Mouse (Mus musculus) left cerebral cortex, postnatal 4 days (tissue): ENCODE data around the gene Khsrp. TPM values are rescaled to one million over a fixed set of nuclear protein-coding genes. Genes with fewer than 3 reads are reported as not detected.

Source experiments
- DNase-seq: peaks from one replicate; pipeline ENCODE4 v3.0.0-alpha.2; 2022
- intact Hi-C: fragments of 180-260 bp; cut with DNase I; formaldehyde crosslinking; loops from one replicate; pipeline ENCODE4 v1.15.1; 2025
- total RNA-seq, 2 experiments: library from RNA; stranded (reverse); gene quantifications; 2 replicates each; pipeline ENCODE4 v1.2.3; 2021

The Khsrp gene
- total RNA-seq, 2 experiments from 2014 or later = 140 to 144 TPM

DNA sequence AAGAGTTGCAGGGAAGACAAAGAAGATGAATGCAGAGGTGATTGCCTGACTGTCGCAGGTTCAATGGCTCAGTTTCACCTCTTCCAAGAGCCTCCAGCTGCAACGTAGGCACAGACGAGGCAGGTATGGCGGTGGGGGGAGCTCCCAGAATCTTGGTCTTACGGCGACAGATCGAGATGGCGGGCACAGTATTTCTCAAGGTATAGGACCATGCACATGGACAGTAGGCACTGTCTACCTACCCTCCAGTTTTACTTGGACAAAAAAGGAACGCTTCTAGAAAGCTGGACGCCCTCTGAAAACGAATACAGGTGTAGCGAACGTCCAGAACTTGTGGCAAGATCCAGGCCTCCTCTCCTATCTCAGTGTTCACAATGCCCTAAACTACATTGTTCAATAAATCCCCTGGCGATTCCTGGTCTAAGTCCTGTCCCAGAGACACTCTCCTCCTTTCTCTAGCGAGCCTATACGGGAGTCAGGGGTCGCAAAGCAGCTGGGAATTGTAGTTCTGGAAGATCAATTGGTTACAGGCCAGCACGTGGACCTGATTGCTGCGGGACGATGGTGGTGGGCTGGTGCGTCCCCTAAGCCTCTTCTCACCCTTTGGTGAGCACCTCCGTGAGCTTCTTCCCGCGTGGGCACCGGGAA lies 41.7 kb downstream of the Khsrp start:
- intact Hi-C loops = no loop called here
- DNase-seq = peak; percentile 80

DNA sequence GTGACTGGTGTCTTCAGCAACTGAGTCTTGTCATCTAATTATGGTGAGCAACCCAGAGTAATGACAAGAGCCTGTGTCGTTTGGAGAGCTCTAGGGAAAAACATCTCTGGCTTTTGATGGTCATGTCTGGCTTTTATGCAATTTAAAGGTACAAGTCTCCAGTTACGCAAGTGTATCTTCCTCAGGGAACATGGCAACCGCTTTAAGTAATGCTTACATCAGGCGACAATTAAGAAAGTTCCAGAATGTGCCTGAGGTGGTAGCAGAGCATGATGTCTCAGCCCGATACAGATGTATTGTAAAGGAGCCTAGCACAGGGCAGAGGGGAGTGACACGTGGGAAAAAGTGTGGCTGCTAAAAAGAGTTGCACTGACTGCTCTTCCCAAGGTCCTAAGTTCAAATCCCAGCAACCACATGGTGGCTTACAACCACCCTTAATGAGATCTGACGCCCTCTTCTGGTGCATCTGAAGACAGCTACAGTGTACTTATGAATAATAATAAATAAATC lies 42.3 kb downstream of the Khsrp start:
- intact Hi-C loops = no loop called here
- DNase-seq = no peak

DNA sequence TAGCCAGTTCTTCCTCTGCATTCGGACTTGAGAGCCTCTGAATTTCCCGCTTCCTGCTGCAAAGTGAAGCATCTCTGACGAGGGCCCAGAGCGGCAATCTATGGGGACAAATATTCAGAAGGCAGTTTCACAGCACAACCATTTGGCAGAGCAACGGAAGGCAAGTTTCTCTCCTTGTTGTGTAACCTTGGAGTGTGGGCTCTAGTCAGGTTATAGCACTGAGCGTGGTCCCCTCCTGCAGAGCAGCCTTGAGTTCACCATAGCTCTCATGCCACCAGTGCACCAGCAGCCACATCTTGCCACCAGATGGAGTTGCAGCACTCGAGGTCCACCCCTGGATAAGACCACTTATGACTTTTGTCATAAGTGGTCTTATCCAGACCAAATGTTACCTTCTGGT lies 42.9 kb downstream of the Khsrp start:
- DNase-seq = no peak
- intact Hi-C loops = no loop called here

DNA sequence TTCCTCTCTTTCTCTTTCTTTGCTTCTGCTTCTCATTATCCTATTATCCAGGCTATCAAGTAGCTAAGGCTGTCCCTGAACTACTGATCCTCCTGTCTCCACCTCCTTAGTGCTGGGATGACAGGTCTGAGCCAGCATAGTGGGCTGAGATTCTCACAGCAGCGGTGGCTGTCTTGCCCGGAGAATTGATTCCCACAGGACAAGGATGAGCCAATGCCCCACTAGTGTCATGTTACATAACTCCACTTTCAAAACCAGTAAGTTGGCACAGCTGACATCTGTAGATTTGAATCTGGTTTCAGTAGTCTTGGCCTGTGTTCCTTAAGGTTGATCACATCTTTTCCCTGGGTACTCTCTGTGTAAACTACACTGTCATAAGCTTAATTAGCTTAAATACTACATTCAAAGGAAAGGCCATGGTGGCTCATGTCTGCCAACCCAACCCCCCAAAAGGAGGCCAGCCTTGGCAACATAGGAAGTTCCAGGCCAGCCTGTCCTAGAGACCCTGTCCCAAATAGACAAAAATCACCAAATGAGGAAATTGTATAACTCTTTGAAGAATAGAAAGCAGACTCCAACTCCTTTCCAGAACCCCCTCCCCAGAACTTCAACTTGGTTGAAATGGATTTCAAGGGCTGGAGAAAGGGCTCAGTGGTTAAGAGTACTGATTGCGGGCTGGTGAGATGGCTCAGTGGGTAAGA lies 45.1 kb downstream of the Khsrp start:
- intact Hi-C loops = no loop called here
- no peak for DNase-seq

DNA sequence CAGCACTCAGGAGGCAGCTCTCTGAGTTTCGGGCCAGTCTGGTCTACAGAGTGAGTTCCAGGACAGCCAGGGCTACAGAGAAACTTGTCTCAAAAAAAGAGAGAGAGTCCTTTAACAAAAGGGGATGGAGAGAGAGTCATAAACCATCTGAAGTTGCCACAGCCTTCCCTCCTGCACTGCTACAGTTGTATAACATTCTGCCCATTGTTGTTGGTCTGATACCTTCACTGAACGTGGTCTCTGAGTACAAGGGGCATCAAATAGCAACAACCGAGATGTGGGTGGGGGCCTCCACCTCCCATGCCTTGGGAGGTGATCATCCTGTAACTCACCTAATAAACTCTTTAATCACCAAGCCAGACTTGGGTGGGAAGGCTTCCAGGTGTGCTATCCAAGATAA lies 45.7 kb downstream of the Khsrp start:
- intact Hi-C loops = no loop called here
- no peak for DNase-seq

DNA sequence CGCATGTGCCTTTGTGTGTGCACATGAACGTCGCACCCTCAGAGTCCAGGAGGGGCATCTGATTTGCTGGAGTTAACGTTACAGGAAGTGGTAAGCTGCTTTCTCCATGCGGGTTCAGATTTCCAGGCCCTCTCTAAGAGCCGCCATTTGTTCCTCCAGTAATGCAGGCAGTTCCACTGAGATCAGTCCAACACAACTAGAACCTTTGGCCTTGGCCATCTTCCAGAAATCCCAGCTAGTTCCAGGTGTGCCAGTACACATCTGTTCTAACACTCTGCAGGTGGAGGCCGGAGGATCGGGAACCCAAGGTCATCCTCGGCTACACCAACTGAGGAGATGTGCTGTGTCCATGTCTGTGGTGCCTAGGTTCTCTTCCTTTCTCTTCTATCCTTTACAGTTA lies 46.4 kb downstream of the Khsrp start:
- DNase-seq = no peak
- intact Hi-C loops = no loop called here

DNA sequence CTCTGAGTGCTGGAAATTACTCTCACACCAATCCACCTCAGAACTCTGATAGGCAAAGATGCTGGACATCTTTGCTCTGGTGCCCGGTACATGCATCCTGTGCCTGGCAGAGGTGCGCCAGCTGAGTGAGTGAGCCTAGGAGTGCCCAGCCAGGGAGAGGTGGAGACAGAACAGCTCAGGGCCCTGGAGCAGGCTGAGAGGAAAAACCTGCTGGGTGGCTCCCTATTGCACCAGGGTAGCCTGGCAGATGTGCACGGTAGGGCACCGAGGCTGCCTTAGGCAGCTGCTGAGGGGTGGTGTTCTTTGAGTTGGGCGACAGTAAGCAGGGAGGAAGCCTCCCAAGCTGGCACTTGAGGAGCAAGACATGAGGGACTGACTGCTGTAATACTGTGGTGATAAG lies 49.3 kb downstream of the Khsrp start, which contains the start of gene Acer1:
Gene Acer1, minus strand, starts transcription at position 114 of the 400 bp plus-strand sequence.
- intact Hi-C loops = no loop called here
- no peak for DNase-seq

DNA sequence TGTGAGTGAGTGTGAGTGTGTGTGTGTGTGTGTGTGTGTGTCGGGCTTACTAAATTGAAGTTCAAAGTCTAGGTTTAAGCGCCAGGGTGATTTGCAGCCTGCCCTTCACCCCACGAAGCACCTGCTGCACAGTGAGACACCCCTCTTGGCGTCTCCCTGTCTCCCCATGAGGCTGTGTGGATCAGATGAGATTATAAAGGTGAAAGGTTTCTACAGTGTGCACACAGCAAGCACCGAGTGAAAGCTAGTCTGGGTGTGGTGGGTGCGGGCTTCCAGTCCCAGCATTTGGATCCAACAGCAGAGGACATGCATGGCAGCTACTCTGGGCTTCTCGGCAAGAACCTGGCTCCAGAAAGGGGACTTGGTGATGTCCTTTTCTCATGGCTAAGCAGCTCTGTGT lies 50.3 kb downstream of the Khsrp start:
- DNase-seq = no peak

DNA sequence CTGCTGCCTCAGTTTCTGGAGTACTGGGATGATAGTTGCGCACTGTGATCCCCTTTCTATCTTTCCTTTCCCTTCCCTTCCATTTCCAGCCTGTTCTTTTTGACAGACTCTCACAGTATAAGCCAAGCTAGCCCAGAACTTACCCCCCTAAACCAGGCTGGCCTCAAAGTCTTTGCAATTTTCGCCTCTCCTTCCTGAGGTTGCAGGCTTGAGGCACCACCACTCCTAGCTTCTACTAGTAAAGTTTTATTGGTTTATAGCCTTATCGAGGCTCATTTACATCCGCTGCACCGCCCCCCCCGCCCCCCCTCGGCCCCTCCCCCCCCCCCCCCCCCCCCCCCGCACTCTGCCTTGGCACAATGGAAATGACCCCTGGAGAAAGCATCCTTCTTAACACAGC lies 51.8 kb downstream of the Khsrp start:
- intact Hi-C loops = no loop called here

More for the DNA sequence above, 50.3 kb downstream of the Khsrp start:
- intact Hi-C loops = no loop called here

DNA sequence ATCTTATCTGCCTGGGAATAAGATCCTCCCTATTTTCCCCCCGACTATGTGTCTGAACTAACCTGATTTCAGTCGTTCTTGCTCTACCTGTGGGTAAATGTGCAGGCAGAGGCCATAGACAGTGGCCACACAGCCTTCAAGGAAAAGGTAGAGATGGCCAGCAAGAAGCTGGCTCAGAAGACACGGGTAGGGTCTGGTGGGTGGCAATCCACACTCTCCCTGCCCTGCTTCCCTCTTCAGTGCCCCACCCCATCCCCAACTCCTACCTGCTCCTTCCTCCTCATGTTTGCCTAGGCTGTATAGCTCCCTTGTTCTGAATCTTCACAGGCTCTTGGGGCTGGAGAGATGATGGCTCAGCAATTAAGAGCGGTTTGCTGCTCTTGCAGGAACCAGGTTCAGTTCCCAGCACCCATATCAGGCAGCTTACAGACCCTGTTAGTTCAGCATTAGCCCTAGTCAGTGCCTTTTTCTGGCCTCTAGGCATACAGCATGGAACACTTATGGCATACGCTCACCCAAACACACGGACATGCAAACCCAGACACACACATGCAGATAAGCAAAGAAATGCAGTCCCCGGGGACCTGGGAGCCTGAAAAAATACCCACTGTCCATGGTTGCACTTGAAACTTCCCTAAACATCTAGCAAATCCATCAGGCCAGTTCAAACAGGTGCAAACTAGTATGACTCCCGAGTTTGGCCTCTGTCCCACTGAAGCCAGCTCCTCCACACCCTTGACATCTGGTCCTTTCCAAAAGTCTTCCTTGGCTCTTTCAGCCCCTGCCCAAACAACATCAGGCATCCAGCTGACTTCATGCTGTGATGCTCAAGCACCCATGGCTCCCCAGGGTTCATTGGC lies 54.6 kb downstream of the Khsrp start:
- intact Hi-C loops = no loop called here
- no peak for DNase-seq

More for the DNA sequence above, 51.8 kb downstream of the Khsrp start:
- no peak for DNase-seq

DNA sequence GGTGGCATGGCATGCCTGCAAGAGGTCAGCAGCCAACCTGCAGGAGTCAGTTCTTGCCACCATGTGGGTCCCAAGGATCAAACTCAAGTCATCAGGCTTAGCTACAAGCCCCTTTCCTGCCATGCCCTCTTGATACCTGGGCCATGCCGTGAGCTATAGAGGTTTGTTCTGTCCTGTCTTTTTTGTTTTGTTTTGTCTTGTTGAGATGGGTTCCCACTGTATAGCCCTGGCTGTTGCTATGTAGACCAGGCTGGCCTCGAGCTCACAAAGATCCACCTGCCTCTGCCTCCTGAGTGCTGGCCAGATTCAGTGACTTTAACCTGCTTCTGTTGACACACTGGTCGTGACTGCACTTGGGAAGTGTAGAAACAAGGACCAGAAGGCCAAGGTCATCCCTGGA lies 55.9 kb downstream of the Khsrp start:
- DNase-seq = no peak
- intact Hi-C loops = no loop called here

DNA sequence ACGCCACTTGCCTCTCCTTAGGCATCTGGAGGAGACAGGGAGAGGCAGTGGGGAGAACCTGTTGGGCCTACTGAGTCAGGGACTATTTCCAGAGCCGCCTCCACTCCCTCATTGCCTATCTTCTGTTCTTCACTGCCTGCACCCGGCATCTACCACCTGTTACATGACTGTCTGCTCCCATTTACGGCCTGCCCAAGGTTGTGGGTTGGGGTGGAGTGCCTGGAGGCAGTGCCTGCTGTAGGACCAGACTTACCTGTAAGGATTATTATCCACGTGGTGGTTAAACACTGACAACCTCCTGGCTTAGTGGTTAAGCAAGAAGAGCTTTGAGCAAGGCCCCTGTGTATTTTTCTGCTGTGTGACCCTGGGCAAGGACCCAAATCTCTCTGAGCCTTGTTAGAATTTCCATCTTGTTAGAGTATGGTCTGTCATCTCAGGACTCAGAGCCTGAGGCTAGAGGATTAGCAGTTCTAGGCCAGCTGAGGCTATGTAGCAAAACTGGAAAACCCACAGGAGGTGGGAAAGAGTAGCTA lies 56.5 kb downstream of the Khsrp start:
- DNase-seq = no peak
- intact Hi-C loops = no loop called here

DNA sequence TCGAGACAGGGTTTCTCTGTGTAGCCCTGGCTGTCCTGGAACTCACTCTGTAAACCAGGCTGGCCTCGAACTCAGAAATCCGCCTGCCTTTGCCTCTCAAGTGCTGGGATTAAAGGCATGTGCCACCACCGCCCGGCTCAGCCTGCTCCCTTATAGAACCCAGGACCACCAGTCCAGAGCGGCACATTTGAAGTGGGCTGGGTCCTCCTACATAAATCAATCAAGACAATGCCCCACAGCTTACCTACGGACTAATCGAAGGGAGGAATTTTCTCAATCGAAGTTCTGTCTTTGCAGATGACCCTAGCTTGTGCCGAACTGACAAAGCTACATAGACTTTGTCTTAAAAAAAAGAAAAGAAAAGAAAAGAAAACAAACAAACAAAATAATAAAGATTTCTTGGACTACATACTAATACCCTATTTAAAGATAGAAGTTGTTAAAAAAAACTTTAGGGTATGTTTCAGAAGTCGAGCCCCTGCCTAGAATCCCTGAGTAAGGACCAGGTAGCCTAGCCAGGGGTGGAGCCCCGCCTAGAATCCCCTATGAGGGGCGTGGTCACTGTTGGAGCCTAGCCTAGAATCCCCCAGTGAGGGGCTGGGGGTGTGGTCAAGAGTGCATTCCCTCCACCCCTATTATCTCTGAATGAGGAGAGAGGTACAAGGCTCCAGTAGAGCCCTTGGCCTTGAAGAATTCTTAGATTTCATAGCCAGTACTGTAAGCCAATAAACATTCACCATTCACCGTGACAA lies 57.2 kb downstream of the Khsrp start:
- DNase-seq = no peak
- intact Hi-C loops = no loop called here

Other genes starting within 250 kb of the Khsrp start
- 1 to 10 TPM; 2.4 to 3.4 TPM for gene Rfx2, start 200.5 kb downstream of the Khsrp start, total RNA-seq
- gene Acsbg2, start 157.1 kb downstream of the Khsrp start, total RNA-seq = not detected
- under 1 TPM; 0.16 to 0.56 TPM for gene 1700061G19Rik, start 156.0 kb downstream of the Khsrp start, total RNA-seq
- 100 to 1,000 TPM; 104 to 114 TPM for gene Mllt1, start 96.1 kb downstream of the Khsrp start, total RNA-seq
- gene Acer1, start 49.4 kb downstream of the Khsrp start, total RNA-seq = not detected
- gene Clpp, start 41.2 kb downstream of the Khsrp start, total RNA-seq = 10 to 100 TPM; 46.2 to 49.1 TPM
- gene Alkbh7, start 34.2 kb downstream of the Khsrp start, total RNA-seq = 10 to 100 TPM; 28.2 to 32.3 TPM
- gene Pspn, start 31.5 kb downstream of the Khsrp start, total RNA-seq = not detected
- 10 to 100 TPM; 50.8 to 51.0 TPM for gene Gtf2f1, start 20.2 kb downstream of the Khsrp start, total RNA-seq
- gene Gm17949, start 20.1 kb downstream of the Khsrp start, total RNA-seq = not detected
- not detected for gene Slc25a41, start 10.1 kb upstream of the Khsrp start, total RNA-seq
- gene Crb3, start 27.6 kb upstream of the Khsrp start, total RNA-seq = under 1 TPM; 0.40 to 0.97 TPM
- 100 to 1,000 TPM; 188 to 219 TPM for gene Slc25a23, start 28.3 kb upstream of the Khsrp start, total RNA-seq
- gene Dennd1c, start 47.0 kb upstream of the Khsrp start, total RNA-seq = 1 to 10 TPM; 1.2 to 1.4 TPM
- 100 to 1,000 TPM; 308 to 337 TPM for gene Tubb4a, start 56.3 kb upstream of the Khsrp start, total RNA-seq
- gene Tnfsf9, start 73.8 kb upstream of the Khsrp start, total RNA-seq = 1 to 10 TPM; 1.7 to 2.0 TPM
- not detected for gene Cd70, start 118.3 kb upstream of the Khsrp start, total RNA-seq
- gene Tnfsf14, start 162.7 kb upstream of the Khsrp start, total RNA-seq = not detected
- gene C3, start 196.6 kb upstream of the Khsrp start, total RNA-seq = 1 to 10 TPM in 1 of 2 experiments, under 1 TPM in 1; 0.46 to 1.2 TPM
- gene Gpr108, start 216.9 kb upstream of the Khsrp start, total RNA-seq = 10 to 100 TPM; 11.7 to 12.6 TPM
- gene Trip10, start 217.9 kb upstream of the Khsrp start, total RNA-seq = 1 to 10 TPM; 5.1 to 6.1 TPM
- 1 to 10 TPM; 2.1 to 2.3 TPM for gene Vav1, start 247.6 kb upstream of the Khsrp start, total RNA-seq